8 mouse cellular contexts compared by ENCODE assay signal in the genomic region with DNA sequence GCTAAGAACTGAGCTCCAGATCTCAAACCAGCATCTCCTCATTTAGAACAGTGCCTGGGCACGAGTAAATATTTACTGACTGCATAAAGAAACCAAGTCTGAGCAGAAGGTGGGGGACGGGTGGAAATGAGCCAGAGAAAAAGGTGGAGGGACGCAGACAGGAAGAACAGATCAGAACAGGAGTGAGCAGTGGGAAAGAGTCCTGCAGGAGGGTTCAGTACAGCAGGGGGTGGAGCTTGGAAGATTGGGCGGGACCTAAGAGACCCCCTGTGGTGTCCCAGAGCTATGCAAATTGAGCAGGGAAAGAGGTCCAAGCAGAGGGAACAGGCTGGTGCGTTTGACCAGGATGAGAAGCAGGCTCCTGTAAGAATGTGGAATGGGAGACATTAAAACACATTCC. TPM values are rescaled to one million over a fixed set of nuclear protein-coding genes. Genes with fewer than 3 reads are reported as not detected.
DNase-seq lines count a peak whose midpoint lies in the region; ATAC-seq and TF ChIP-seq lines count a peak whose summit lies in the region.

No protein-coding gene starts in this region.

- 0 out of 2 replicates have a peak overlapping the region, but pooled peaks have one; percentile 8 for H3K9ac ChIP-seq in ES-Bruce4 (ENCODE audit: low read depth, poor library complexity, severe bottlenecking)
- 0 out of 2 replicates have a peak overlapping the region, but pooled peaks have one; percentile 14 for H3K9ac ChIP-seq in forebrain, postnatal 0 days
- H3K9ac ChIP-seq in lung, embryonic 15.5 days, result no peak overlapping the region

- peak; percentile 52 for DNase-seq in embryo, embryonic 10.5 days (ENCODE audit: low spot score)
- DNase-seq in embryo, embryonic 10 days (ENCODE audit: low spot score), result no peak
- no peak for DNase-seq in forebrain, postnatal 0 days
- no peak for DNase-seq in spleen, adult 12 weeks (ENCODE audit: low spot score)
- no peak for DNase-seq in thymus, adult 18-20 months
- no peak for DNase-seq in cerebellum, adult 11-12 months

- no peak overlapping the region for H3K27ac ChIP-seq in ES-Bruce4 (ENCODE audit: insufficient read depth, low read length)
- H3K27ac ChIP-seq in forebrain, postnatal 0 days (ENCODE audit: low read depth, low read length), result no peak overlapping the region
- H3K27ac ChIP-seq in lung, embryonic 15.5 days, result no peak overlapping the region

- no peaks in the 10 kb centered on the region for H3K9me3 ChIP-seq in ES-Bruce4 (replicated peaks; ENCODE audit: control insufficient read depth, insufficient read depth, low read length, poor library complexity, severe bottlenecking)
- no peaks in the 10 kb centered on the region for H3K9me3 ChIP-seq in forebrain, postnatal 0 days (ENCODE audit: low read length)
- H3K9me3 ChIP-seq in lung, embryonic 15.5 days, result no peaks in the 10 kb centered on the region

- no peaks in the 10 kb centered on the region for H3K36me3 ChIP-seq in ES-Bruce4 (ENCODE audit: control insufficient read depth, insufficient read depth, low read length, poor library complexity, severe bottlenecking)
- no peaks in the 10 kb centered on the region for H3K36me3 ChIP-seq in forebrain, postnatal 0 days (ENCODE audit: insufficient read depth)
- no peaks in the 10 kb centered on the region for H3K36me3 ChIP-seq in lung, embryonic 15.5 days

- H3K4me3 ChIP-seq in ES-Bruce4 (ENCODE audit: low read depth, low read length), result peak overlapping the region; percentile 68
- no peak overlapping the region for H3K4me3 ChIP-seq in forebrain, postnatal 0 days (ENCODE audit: low read depth, low read length)
- peak overlapping the region; percentile 21 for H3K4me3 ChIP-seq in lung, embryonic 15.5 days

- peaks cover 13% of the 10 kb centered on the region for H3K4me1 ChIP-seq in ES-Bruce4 (ENCODE audit: control insufficient read depth, insufficient read depth, low read length)
- peaks cover 5% of the 10 kb centered on the region for H3K4me1 ChIP-seq in forebrain, postnatal 0 days (ENCODE audit: insufficient read depth)
- peaks cover 10% of the 10 kb centered on the region for H3K4me1 ChIP-seq in lung, embryonic 15.5 days

- no peak for TF ChIP-seq EP300 in ES-Bruce4 (IDR thresholded peaks at IDR 0.05; ENCODE audit: insufficient read depth, low read depth, low read length)

- ATAC-seq in forebrain, postnatal 0 days, result no peak
- peak; percentile 52 for ATAC-seq in lung, embryonic 15.5 days (ENCODE audit: borderline replicate concordance, extremely low read depth, low FRiP score, low TSS enrichment)

- 23% methylated on average over 5 of the region's 5 CpGs for WGBS in forebrain, postnatal 0 days
- under 1% methylated on average over 5 of the region's 5 CpGs for WGBS in lung, embryonic 15.5 days

- no peak for TF ChIP-seq CTCF in ES-Bruce4 (IDR thresholded peaks at IDR 0.05; ENCODE audit: low read depth, low read length)
- no peak for TF ChIP-seq CTCF in forebrain, postnatal 0 days (IDR thresholded peaks at IDR 0.05; ENCODE audit: low read depth)

- H3K27me3 ChIP-seq in ES-Bruce4 (ENCODE audit: control insufficient read depth, insufficient read depth, low read length, poor library complexity, severe bottlenecking), result no peaks in the 10 kb centered on the region
- H3K27me3 ChIP-seq in forebrain, postnatal 0 days (ENCODE audit: insufficient read depth, low read length), result no peaks in the 10 kb centered on the region; the same call in 1 of the 2 replicates
- peaks cover 49% of the 10 kb centered on the region for H3K27me3 ChIP-seq in lung, embryonic 15.5 days

- TF ChIP-seq POLR2A in ES-Bruce4 (IDR thresholded peaks at IDR 0.05; ENCODE audit: insufficient read depth, low read length), result no peak

- 0 out of 2 replicates have a peak overlapping the region, but pooled peaks have one; percentile 24 for H3K4me2 ChIP-seq in forebrain, postnatal 0 days (ENCODE audit: low read depth)
- peak overlapping the region; percentile 49 for H3K4me2 ChIP-seq in lung, embryonic 15.5 days

RNA-seq across cellular contexts. Expression of gene Klhdc7a, which starts 37.1 kb away (rescaled TPM):
- 1.3 and 1.6 TPM in 2 replicates for polyA plus RNA-seq in ES-Bruce4 (2011; ENCODE audit: insufficient read depth, insufficient read length, low read depth, missing spikeins)
- total RNA-seq in forebrain, postnatal 0 days (2014; rRNA removed), result 0.92 and 1.0 TPM in 2 replicates
- 0.19 and 0.27 TPM in 2 replicates for polyA plus RNA-seq in forebrain, postnatal 0 days (2015; fragmentation: Nextera tagmentation; extraction: Ambion mirVana)
- 0.83 and 1.1 TPM in 2 replicates for polyA plus RNA-seq in lung, embryonic 15.5 days (2015; fragmentation: Nextera tagmentation; extraction: Ambion mirVana)
